Mouse (Mus musculus): ENCODE measurements around the gene Gm8122. TPM values are rescaled to one million over a fixed set of nuclear protein-coding genes. Genes with fewer than 3 reads are reported as not detected.
A peak's percentile ranks its signal among the peaks of the same experiment; 100 is the strongest.
"Not testable (repeated sequence)": the region's sequence is repeated elsewhere in the genome, so short reads cannot be mapped to it uniquely, and the experiment has no call there.

Gm8122 gene
- not detected for total RNA-seq (2021)
- long read RNA-seq, experiment 1: 0 reads
- long read RNA-seq, experiment 2: 0 reads

DNA sequence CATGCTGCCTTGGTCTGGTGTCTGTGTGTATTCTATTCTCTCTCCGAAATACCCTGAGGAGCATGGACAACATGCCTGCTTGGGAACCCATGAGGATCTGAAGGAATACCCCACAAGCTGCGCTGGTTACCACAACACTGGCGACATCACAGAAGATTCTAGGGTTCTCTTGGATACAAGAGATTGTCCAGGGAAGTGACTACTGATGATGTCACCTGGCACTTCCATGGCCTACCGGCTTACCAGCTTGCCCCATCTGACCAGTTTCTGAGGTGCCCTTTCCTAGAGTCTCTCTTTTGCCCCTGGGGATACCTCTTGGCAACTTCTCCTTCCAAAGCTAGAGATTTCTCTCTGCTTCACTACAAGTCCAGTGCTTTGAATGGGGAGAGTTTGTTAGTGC, at the start of gene Gm8122:
Gm8122 (minus strand) TSS at position 101 of the 400 bp plus-strand sequence.
- DNase-seq (ENCODE audit: low spot score in 2 of 2): not testable (repeated sequence)

GRCm38 (mm10) chr14:43278681-43279080, 43.6 kb upstream of the Gm8122 start:
- not testable (repeated sequence) for DNase-seq (ENCODE audit: low spot score in 2 of 2)

DNA sequence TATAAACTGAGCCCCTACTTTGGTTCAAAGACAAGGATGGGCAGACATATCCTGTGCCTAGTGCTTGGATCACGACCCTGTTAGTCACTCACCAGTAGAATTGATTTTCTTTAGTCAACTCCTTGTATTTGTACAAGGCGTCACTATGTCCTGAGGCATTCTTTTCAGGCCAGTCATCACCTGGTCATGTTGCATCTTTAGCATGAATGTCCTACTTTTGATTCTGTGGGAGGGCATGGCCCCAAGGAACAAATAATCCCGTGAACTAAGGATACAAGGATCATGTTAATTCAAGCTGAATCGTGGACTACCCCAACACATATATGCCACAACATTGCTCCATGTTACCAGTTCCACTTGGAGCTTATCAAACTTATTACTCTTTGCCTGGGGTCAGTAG, 43.0 kb upstream of the Gm8122 start:
- not testable (repeated sequence) for DNase-seq (ENCODE audit: low spot score in 2 of 2)

GRCm38 (mm10) chr14:43277468-43277867, 42.4 kb upstream of the Gm8122 start:
- not testable (repeated sequence) for DNase-seq (ENCODE audit: low spot score in 2 of 2)

DNA sequence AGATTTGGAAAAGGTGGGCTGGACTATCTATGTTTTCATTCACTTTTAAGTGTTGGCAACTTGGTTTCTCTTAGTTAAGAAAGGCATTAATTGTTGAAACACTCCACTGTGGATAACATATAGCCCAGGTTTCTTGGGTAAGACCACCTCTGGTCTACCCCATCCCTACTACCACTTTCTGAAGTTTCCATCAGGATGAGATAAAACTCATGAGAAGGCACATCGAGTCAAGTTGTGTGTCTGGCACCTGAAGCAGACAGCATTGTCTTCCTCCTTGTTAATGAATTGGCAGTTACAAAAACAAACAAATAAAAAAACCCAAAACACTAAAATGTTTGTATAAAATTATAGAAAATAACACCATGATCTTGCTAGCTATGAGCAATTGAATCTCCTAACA, 40.6 kb upstream of the Gm8122 start:
- not testable (repeated sequence) for DNase-seq (ENCODE audit: low spot score in 2 of 2)

DNA sequence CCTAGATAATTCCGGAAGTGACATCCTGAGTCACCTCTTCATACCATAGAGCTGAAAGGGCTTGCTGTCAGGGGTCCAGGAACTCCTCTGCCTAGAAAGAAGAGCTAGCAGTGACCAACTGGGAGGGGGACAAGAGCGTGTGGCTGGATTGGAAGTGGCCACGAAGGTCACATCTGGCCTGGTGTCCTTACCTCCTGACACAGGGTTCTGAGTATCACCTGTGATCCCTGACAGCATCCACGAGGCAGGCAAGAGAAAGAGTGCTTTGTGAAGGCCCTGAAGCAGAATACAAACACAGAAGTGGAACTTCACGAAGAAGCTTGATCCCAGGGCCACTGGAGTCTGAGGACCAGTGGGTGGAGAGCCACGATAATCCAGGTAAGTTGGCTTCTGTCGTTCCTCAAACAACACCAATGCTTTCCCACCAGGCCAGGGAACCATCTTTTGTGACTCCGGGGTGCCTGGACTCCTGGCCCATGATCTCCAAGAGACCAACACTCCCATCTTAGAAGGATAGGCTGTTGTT, 39.9 kb upstream of the Gm8122 start, which contains the start of gene Gm9732:
Gm9732 (plus strand) TSS at position 51 of the 526 bp plus-strand sequence.
- peak in 1 of 2 experiments; percentile 39 for DNase-seq (ENCODE audit: low spot score in 2 of 2)

DNA sequence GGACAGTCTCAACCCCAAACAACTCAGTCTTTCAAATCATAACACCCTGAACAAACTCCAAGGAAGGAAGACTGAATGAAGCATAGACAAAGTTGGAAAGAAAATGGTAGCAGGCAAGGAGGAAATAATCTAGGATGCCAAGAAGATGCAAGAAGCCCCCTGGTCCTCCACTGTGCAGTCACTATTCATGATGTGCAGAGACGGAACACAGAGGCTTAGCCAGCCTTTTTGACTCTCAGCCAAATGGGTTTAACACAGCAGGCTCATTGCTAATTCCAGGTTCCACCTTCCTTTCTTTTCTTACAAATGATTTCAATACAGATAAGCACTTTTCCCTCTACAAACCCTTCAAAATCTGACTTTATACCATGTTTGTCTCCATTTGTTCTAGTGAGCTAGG, 38.1 kb upstream of the Gm8122 start:
- not testable (repeated sequence) for DNase-seq (ENCODE audit: low spot score in 2 of 2)

- not testable (repeated sequence) for DNase-seq (ENCODE audit: low spot score in 2 of 2)
These were observed 34.1 kb upstream of the Gm8122 start for GRCm38 (mm10) chr14:43269211-43269610.

GRCm38 (mm10) chr14:43268521-43269084, 33.5 kb upstream of the Gm8122 start:
- not testable (repeated sequence) for DNase-seq (ENCODE audit: low spot score in 2 of 2)

DNA sequence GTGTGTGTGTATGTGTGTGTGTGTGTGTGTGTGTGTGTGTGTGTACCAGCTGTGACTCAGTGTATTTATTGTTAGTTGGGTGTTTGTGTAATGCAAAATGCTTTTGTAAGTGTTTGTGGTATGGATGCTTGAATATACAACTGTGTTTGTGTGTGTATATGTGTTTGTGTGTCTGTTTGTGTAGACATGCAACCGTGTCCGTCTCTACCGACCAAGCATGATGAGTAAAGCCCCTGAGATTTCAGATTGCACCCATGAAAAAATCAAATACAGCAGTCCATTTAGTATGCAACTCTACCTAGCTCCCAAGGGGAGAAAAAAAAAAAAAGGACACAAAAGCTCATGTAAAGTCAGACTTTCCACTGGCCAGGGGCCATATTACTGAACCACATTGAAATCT, 28.3 kb upstream of the Gm8122 start:
- not testable (repeated sequence) for DNase-seq (ENCODE audit: low spot score in 2 of 2)

DNA sequence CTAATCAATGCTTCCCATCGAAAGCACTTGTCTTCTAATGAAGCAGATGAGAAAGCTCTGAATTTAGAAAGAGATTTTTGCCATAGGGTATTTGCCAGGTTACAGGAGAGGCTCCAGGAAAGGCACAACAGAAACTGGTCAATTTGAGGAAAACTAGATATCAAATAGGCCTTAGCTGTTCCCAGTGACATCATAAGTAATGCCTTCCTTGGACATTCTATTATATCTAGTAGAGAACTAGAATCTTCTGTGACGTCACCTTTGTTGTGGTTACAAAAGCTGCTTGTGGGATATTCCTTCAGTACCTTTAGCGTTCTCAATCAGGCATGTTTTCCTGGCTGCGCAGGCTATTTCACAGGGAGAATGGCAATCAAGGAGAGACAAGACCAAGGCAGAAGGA, 23.2 kb upstream of the Gm8122 start, which contains the start of gene Gm8126:
Gm8126 (plus strand) TSS at position 301 of the 400 bp plus-strand sequence.
- DNase-seq (ENCODE audit: low spot score in 2 of 2): not testable (repeated sequence)

DNA sequence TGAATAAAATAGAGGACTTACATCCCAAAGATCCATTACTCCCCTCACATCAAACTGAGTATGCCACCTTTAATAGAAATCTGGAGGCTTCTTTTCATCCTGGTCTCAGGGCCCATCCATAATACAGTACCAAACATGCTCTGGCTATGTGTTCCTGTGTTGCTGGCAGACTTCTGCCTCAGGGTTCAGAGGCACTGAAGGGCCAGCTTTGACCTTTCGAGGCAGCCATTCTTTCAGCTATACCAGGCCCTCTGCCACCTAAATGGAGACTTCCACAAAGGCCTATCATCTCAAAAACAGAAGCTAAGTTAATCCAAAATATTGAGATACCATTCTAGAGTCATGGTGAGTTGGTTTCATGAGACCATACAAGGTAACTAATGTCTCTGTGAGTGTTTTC, 21.4 kb upstream of the Gm8122 start:
- not testable (repeated sequence) for DNase-seq (ENCODE audit: low spot score in 2 of 2)

GRCm38 (mm10) chr14:43250549-43251253, 15.6 kb upstream of the Gm8122 start:
- not testable (repeated sequence) for DNase-seq (ENCODE audit: low spot score in 2 of 2)

DNA sequence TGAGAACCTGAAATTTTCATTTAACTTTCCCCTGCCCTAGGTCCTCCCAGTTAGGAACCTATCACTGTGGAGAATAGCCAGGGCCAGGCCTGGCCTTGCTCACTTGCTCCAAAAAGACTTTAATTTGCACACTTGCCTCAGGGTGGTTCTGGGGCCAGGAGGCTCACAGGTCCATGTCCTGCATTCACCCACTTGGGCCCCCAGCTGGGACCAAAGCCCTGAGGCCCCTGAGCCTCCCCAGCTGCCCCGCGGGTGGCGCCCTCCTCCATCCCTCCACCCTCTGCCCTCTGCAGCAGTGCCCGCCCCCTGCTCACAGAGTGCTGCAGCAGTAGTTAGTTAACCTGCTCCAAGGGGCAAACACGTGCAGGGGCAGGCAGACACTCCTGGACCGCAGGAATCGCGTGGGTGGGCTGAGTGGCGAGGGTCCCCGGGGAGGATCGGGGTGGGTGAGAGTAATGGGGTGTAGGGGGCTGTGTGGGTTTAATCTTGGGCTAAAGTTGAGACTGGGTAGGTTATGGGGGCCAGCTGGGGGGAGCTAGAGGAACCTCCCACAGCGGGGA, 14.6 kb upstream of the Gm8122 start:
- peak in 1 of 2 experiments; percentile 18 for DNase-seq (ENCODE audit: low spot score in 2 of 2)

- DNase-seq (ENCODE audit: low spot score in 2 of 2): peak in 1 of 2 experiments; percentile 6
These were observed 2.7 kb upstream of the Gm8122 start for GRCm38 (mm10) chr14:43237769-43238168.

Other genes with a start within 250 kb of the Gm8122 start
- gene Gm8082, start 241.7 kb downstream of the Gm8122 start, total RNA-seq (2021): not detected
- not detected for gene Gm10376, start 219.7 kb downstream of the Gm8122 start, total RNA-seq (2021)
- not detected for gene Gm8094, start 158.7 kb downstream of the Gm8122 start, total RNA-seq (2021)
- not detected for gene Gm8104, start 134.7 kb downstream of the Gm8122 start, total RNA-seq (2021)
- gene Gm7233, start 55.4 kb downstream of the Gm8122 start, total RNA-seq (2021): not detected
- gene Gm8126, start 23.3 kb upstream of the Gm8122 start, total RNA-seq (2021): not detected
- not detected for gene Gm9732, start 39.7 kb upstream of the Gm8122 start, total RNA-seq (2021)
- not detected for gene Gm8127, start 58.5 kb upstream of the Gm8122 start, total RNA-seq (2021)
- not detected for gene 1700001F09Rik, start 112.5 kb upstream of the Gm8122 start, total RNA-seq (2021)
- gene Gm8138, start 181.0 kb upstream of the Gm8122 start, total RNA-seq (2021): not detected

Data from adrenal gland, adult 18-20 months (tissue).